In the genomic region with DNA sequence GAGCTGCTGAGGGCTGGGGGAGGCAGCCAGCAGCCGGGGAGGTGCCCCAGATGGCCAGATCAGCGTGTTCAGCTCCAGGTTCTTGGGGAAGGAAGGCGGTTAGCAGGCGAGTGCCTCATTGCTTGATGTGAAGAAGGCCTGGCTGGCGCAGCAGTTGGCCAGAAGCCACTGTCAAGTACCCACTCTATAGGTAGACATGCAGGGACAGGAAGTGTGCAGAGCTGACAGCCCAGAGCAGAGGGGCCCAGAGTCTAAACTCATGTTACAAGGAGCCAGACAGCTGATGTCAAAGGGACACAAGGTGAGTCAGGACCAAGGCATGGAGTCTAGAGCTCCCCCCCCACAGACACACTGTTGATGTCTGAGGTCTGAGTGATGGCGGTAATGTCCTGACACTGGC, we compare ENCODE assay signal across 28 mouse cellular contexts. TPM values are rescaled to one million over a fixed set of nuclear protein-coding genes. Genes with fewer than 3 reads are reported as not detected.
"Had no signal": no experiment of that assay in that cellular context is flagged by ENCODE, and none has a peak within 500 bp of the region (broad histone marks: within the 10 kb centered on the region; RNA-seq: fewer than 3 reads in every experiment).

No protein-coding gene starts in this region.

- ATAC-seq: intestine, embryonic 15.5 days; liver, postnatal 0 days; midbrain, embryonic 15.5 days had no signal

- H3K9ac ChIP-seq: intestine, embryonic 15.5 days; limb, embryonic 12.5 days; limb, embryonic 15.5 days; liver, embryonic 14.5 days; liver, postnatal 0 days; midbrain, embryonic 12.5 days; midbrain, embryonic 15.5 days; neural tube, embryonic 12.5 days; neural tube, embryonic 15.5 days had no signal

- DNase-seq: kidney, adult 18-20 months; kidney, adult 9 months; kidney, postnatal 14 days; kidney, postnatal 4 days; left cerebral cortex, postnatal 4 days; liver, postnatal 0 days; thymus, adult 18-20 months; thymus, postnatal 36 days had no signal

- H3K27me3 ChIP-seq: intestine, embryonic 15.5 days; limb, embryonic 12.5 days; limb, embryonic 15.5 days; midbrain, embryonic 12.5 days; midbrain, embryonic 15.5 days; neural tube, embryonic 12.5 days had no signal

- H3K27ac ChIP-seq: intestine, embryonic 15.5 days; limb, embryonic 12.5 days; limb, embryonic 15.5 days; liver, embryonic 14.5 days; macrophage; midbrain, embryonic 12.5 days; midbrain, embryonic 15.5 days; neural tube, embryonic 12.5 days; neural tube, embryonic 15.5 days had no signal

- H3K4me1 ChIP-seq: intestine, embryonic 15.5 days; limb, embryonic 12.5 days; midbrain, embryonic 12.5 days; midbrain, embryonic 15.5 days; neural tube, embryonic 12.5 days; neural tube, embryonic 15.5 days had no signal

- H3K4me2 ChIP-seq: intestine, embryonic 15.5 days; limb, embryonic 12.5 days; limb, embryonic 15.5 days; liver, embryonic 11.5 days; midbrain, embryonic 12.5 days; midbrain, embryonic 15.5 days; neural tube, embryonic 12.5 days; neural tube, embryonic 15.5 days had no signal

- H3K4me3 ChIP-seq: intestine, embryonic 15.5 days; limb, embryonic 12.5 days; limb, embryonic 15.5 days; midbrain, embryonic 12.5 days; midbrain, embryonic 15.5 days; neural tube, embryonic 12.5 days; neural tube, embryonic 15.5 days had no signal

- H3K9me3 ChIP-seq: intestine, embryonic 15.5 days; limb, embryonic 12.5 days; limb, embryonic 15.5 days; midbrain, embryonic 12.5 days; midbrain, embryonic 15.5 days; neural tube, embryonic 12.5 days; neural tube, embryonic 15.5 days had no signal

RNA-seq across cellular contexts. Expression of a gene that starts 5.9 kb away (rescaled TPM):
- total RNA-seq: layer of hippocampus, adult 18-20 months; layer of hippocampus, postnatal 14 days; left cerebral cortex, adult 8-10 months; left cerebral cortex, postnatal 14 days; left cerebral cortex, postnatal 4 days; megakaryocyte, adult 5-6 weeks had no signal
- polyA plus RNA-seq: intestine, embryonic 15.5 days; kidney, embryonic 16.5 days; limb, embryonic 12.5 days; limb, embryonic 15.5 days; liver, embryonic 11.5 days; liver, embryonic 14.5 days; liver, postnatal 0 days; macrophage; midbrain, embryonic 12.5 days; midbrain, embryonic 15.5 days; neural tube, embryonic 12.5 days; neural tube, embryonic 15.5 days; small intestine, adult 2 months; spleen, adult 2 months; stomach, embryonic 16.5 days; urinary bladder, adult 2 months had no signal
